Mouse (Mus musculus) limb, embryonic 10.5 days (tissue): ENCODE measurements around the gene Slc3a1. TPM values are rescaled to one million over a fixed set of nuclear protein-coding genes. Genes with fewer than 3 reads are reported as not detected.

ENCODE experiments used
- DNase-seq: peaks from one replicate; pipeline ENCODE4 v3.0.0-alpha.2; 2017; ENCODE audit warnings: low spot score
- H3K27ac ChIP-seq: fragments of 300-500 bp; sonication (generic); 2 replicates; pipeline ENCODE4 v1.5.1; 2016; ENCODE audit warnings: mild to moderate bottlenecking
- H3K27me3 ChIP-seq: fragments of 300-500 bp; sonication (generic); 2 replicates; pipeline ENCODE4 v1.6.1; 2016; ENCODE audit warnings: low read depth, mild to moderate bottlenecking; ENCODE audit not compliant: poor library complexity, severe bottlenecking
- H3K36me3 ChIP-seq: fragments of 300-500 bp; sonication (generic); 2 replicates; pipeline ENCODE4 v1.6.1; 2016; ENCODE audit warnings: mild to moderate bottlenecking, moderate library complexity
- H3K4me1 ChIP-seq: fragments of 300-500 bp; sonication (generic); 2 replicates; pipeline ENCODE4 v1.6.1; 2016
- H3K4me3 ChIP-seq: fragments of 300-500 bp; sonication (generic); 2 replicates; pipeline ENCODE4 v1.5.1; 2016; ENCODE audit warnings: mild to moderate bottlenecking, moderate library complexity
- H3K9me3 ChIP-seq: fragments of 300-500 bp; sonication (generic); replicated peaks from 2 replicates; pipeline ENCODE4 v1.6.1; 2016; ENCODE audit warnings: mild to moderate bottlenecking
- WGBS: fragments of 180-500 bp; shearing (Covaris S2); methylation state at CpG from one replicate; pipeline ENCODE4 v1.1.7; 2016; 5-methylcytosine and 5-hydroxymethylcytosine counted together
- polyA plus RNA-seq: library from polyadenylated mRNA; unstranded; fragments of >200 nt; fragmentation: Nextera tagmentation; extraction: Ambion mirVana; gene quantifications from 2 replicates; pipeline ENCODE4 v1.2.1, GENCODE M21; 2016

The Slc3a1 gene
- polyA plus RNA-seq, result 0.24 and 0.45 TPM in 2 replicates

DNA sequence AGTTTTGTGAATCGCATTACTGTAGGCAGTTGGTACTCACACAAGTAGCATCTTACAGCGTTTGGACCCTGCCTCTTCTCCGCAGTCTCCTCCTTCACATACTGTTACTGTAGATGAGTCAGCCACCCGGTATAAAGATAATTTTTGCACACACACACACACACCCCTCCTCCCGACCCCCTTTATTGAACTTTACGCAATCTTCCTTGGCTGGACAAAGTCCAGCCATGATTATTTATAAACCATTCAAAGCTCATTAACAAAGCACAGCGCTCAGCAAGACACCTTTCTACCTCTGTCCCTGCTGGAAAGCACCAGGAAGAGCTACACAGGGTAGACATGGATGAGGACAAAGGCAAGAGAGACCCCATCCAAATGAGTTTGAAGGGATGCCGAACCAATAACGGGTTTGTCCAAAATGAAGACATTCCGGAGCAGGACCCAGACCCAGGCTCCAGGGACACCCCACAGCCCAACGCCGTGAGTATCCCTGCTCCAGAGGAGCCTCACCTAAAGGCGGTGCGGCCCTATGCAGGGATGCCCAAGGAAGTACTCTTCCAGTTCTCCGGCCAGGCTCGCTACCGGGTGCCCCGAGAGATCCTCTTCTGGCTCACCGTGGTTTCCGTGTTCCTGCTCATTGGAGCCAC lies at the start of gene Slc3a1:
TSS of gene Slc3a1 (plus strand) at position 284 of the 647 bp plus-strand sequence.
- Histone ChIP-seq H3K4me3 (no peak within 1 kb of the TSS), H3K27me3 (no peaks in the 10 kb centered on the region), H3K27ac (no peak within 1 kb of the TSS), H3K36me3 (peaks cover 4% of the 10 kb centered on the region; the same call in 1 of the 2 replicates), H3K9me3 (no peaks in the 10 kb centered on the region), H3K4me1 (no peaks in the 10 kb centered on the region)
- 95% methylated on average over 20 of the region's 20 CpGs for WGBS
- no peak for DNase-seq

DNA sequence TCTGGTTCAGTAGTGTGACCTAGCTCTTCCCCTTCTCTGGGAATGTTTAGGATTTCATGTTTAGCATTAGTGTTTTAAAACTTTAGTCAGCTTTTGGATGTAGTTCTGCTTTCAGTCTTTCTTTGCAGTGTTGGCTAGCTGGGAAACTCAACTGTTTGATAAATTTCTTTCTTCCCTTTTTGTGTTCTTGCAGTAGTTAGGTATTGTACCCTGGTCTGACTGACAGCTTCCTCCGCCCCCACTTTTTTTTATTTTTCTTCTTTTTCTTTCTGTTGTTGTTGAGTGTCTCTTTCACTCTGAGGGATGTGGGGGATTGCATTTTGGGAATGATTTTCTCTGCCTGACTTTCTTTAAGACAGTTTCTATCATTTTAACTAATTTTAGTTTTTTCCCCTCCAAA lies 46.5 kb upstream of the Slc3a1 start:
- H3K27me3 ChIP-seq, result no peaks in the 10 kb centered on the region
- no peak for DNase-seq
- no peaks in the 10 kb centered on the region for H3K9me3 ChIP-seq
- 97% methylated on average over 1 of the region's 1 CpGs for WGBS
- H3K4me3 ChIP-seq, result no peak overlapping the region
- H3K4me1 ChIP-seq, result peaks cover 21% of the 10 kb centered on the region
- peaks cover 18% of the 10 kb centered on the region for H3K36me3 ChIP-seq
- no peak overlapping the region for H3K27ac ChIP-seq

DNA sequence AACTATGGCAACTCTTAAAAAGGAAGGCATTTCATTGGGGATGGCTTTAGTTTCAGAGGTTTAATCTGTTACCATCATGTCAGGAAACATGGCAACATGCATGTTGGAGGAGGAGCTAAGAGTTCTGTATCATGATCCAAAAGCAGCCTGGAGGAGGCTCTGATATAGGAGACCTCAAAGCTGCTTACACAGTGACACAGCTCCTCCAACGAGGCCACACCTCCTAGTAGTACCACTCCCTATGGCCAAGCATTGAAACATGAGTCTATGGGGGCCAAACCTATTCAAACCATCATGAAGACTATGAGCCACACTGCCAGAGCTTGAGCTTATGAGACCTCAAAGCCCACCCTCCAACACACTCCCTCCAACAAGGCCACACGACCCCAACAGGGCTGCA lies 45.4 kb upstream of the Slc3a1 start:
- no peaks in the 10 kb centered on the region for H3K27me3 ChIP-seq
- H3K27ac ChIP-seq, result no peak overlapping the region
- peaks cover 21% of the 10 kb centered on the region for H3K4me1 ChIP-seq
- H3K36me3 ChIP-seq, result peaks cover 9% of the 10 kb centered on the region
- H3K4me3 ChIP-seq, result no peak overlapping the region
- no peak for DNase-seq
- WGBS, result 86% methylated on average over 2 of the region's 2 CpGs
- no peaks in the 10 kb centered on the region for H3K9me3 ChIP-seq

DNA sequence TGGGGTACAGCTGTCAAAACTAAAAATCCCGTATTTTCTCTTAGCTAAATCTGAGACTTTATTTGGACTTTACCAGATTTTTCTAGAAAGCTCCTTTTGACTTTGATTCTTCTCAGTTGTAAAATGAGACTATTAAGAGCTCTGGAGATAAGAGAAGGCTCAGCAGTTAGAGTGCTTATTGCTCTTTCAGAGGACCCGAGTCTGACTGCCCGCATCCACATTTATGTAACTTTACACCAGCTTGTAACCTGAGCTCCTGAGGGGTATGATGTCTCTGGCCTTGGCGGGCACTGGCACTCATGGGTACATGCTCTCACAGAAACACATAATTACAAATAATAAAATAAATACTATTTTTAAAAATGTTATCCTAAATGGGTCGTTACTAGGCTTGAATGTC lies 41.8 kb upstream of the Slc3a1 start:
- H3K27me3 ChIP-seq, result no peaks in the 10 kb centered on the region
- H3K9me3 ChIP-seq, result no peaks in the 10 kb centered on the region
- peaks cover 4% of the 10 kb centered on the region; the same call in 1 of the 2 replicates for H3K36me3 ChIP-seq
- H3K27ac ChIP-seq, result no peak overlapping the region
- H3K4me1 ChIP-seq, result peaks cover 21% of the 10 kb centered on the region
- H3K4me3 ChIP-seq, result no peak overlapping the region
- no peak for DNase-seq
- 43% methylated on average over 5 of the region's 5 CpGs for WGBS

DNA sequence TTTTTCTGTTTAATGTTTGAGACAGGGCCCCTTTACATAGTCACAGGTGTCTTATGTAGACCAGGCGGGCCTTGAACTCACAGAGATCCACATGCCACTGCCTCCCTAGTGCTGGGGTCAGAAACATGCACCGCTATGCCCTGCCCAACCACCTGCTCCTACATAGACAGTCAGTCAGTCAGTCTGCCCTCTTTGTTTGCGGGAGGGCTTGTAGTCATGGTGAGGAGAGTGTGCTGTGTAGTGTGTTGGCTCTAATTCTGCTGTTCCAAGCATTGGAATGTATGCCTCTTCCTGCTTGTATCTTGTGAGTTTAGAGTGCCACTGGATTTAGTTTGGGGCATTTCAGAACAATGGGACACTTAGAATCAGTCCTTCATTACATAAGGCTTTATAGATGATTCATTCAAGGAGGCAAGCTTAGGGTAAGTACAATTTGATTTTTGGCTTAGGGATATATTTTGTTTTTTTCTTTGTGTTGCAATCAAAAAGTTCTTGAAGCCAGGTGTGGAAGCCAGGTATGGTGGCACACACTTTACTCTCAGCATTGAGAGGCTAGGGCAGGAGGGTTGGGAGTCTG lies 40.3 kb upstream of the Slc3a1 start:
- WGBS, result 88% methylated on average over 3 of the region's 3 CpGs
- Histone ChIP-seq H3K36me3 (peaks cover 4% of the 10 kb centered on the region; the same call in 1 of the 2 replicates), H3K4me3 (no peak overlapping the region), H3K27me3 (no peaks in the 10 kb centered on the region), H3K4me1 (peaks cover 20% of the 10 kb centered on the region), H3K9me3 (no peaks in the 10 kb centered on the region), H3K27ac (no peak overlapping the region)
- no peak for DNase-seq

DNA sequence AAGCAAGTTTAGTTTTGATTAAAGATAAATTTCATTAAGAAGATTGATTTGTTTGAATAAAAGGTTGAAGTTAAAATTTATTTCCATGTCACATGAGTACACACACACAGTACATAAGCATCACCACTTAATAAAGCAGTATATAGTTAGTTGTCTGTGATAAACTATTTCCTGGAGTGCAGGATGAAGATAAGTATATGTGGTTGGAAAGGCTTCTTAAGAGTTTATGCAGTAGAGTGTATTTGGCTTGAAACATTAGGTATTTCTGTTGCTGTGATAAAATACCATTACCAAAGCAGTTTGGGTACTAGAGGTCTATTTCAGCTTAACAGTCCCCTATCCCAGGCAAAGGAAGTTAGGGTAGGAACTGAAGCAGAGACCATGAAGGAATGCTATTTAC lies 39.7 kb upstream of the Slc3a1 start:
- no peak for DNase-seq
- Histone ChIP-seq H3K4me3 (no peak overlapping the region), H3K9me3 (no peaks in the 10 kb centered on the region), H3K4me1 (peaks cover 19% of the 10 kb centered on the region), H3K36me3 (peaks cover 8% of the 10 kb centered on the region), H3K27me3 (no peaks in the 10 kb centered on the region), H3K27ac (no peak overlapping the region)

DNA sequence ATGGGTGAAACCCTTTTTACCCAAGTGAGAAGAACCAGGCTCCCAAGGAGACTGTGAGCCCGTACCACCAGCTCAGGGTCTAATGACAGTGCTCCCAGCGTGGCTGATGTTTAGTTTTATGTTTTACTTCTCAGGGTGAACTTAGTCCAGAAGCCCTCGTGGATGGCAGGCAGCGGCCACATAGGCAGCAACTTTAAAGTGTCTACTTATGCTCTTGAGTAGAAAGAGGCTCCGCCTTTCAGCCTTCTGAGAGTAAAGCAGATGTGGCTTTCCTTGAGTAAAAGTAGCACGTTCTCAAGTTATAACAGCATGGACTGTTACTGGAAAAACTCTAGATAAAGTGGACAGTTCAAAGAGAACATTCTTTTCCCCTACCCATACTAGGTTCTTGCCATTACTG lies 32.3 kb upstream of the Slc3a1 start:
- peaks cover 57% of the 10 kb centered on the region for H3K36me3 ChIP-seq
- WGBS, result 89% methylated on average over 6 of the region's 6 CpGs
- no peak overlapping the region for H3K4me3 ChIP-seq
- H3K27ac ChIP-seq, result no peak overlapping the region
- no peak for DNase-seq
- H3K9me3 ChIP-seq, result no peaks in the 10 kb centered on the region
- H3K27me3 ChIP-seq, result no peaks in the 10 kb centered on the region
- peaks cover 4% of the 10 kb centered on the region; the same call in 1 of the 2 replicates for H3K4me1 ChIP-seq

DNA sequence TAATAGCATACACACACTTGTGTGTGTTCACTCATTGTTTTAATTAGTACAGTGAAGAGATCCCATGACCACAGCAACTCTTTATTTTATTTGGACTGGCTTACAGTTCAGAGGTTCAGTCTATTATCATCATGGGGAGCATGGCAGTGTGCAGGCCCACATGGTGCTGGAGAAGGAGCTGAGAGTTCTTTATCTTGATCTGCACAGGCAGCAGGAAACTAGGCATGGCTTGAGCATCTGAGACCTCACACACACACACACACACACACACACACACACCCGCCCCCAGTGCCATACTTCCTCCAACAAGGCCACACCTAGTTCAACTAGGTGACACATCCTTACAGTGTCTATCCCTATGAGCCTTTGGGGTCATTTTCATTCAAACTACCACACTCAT lies 30.5 kb upstream of the Slc3a1 start:
- H3K9me3 ChIP-seq, result no peaks in the 10 kb centered on the region
- H3K27ac ChIP-seq, result no peak overlapping the region
- no peak for DNase-seq
- no peak overlapping the region for H3K4me3 ChIP-seq
- WGBS, result 100% methylated on average over 1 of the region's 1 CpGs
- peaks cover 62% of the 10 kb centered on the region for H3K36me3 ChIP-seq
- no peaks in the 10 kb centered on the region for H3K27me3 ChIP-seq
- H3K4me1 ChIP-seq, result peaks cover 4% of the 10 kb centered on the region; the same call in 1 of the 2 replicates

DNA sequence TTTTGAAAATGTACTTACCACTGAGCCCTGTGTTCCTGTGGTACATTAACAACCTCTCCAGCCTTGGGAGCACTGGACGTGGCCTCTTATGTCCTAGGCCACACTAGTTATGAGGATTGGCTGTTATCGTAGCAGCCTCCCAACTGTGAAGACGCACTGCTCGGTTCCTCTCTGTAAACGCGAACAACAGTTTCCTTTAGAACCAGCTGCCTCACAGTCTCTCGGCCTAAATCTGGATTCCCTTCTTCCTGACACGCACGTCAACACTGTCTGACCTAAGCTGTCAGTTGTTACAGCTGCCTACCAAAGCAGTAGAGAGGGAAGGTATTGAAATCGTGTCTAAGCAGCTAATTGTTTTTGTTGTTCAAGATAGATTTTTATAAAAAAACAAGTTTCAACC lies 28.5 kb upstream of the Slc3a1 start:
- Histone ChIP-seq H3K27ac (no peak overlapping the region), H3K9me3 (no peaks in the 10 kb centered on the region), H3K27me3 (no peaks in the 10 kb centered on the region), H3K4me3 (no peak overlapping the region), H3K36me3 (peaks cover 61% of the 10 kb centered on the region), H3K4me1 (peaks cover 4% of the 10 kb centered on the region; the same call in 1 of the 2 replicates)
- WGBS, result 96% methylated on average over 10 of the region's 10 CpGs
- DNase-seq, result no peak

DNA sequence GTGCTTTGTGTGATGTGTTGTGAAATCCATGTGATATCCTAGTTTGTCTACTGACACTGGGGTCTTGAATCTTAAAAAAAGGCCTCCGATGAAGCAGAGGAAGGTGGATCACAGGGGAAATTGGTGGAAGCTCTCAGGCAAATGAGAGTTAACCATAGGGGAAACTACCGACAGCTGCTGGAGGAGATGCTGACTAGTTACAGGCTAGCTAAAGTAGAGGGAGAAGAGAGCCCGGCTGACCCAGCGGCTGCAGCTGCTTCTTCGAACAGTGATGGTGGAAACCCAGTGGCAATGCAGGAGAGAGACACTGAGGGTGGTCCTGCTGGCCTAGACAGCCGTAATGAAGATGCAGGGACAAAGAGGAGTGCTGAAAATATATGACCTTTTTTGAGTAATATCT lies 14.7 kb upstream of the Slc3a1 start:
- H3K9me3 ChIP-seq, result no peaks in the 10 kb centered on the region
- H3K36me3 ChIP-seq, result peaks cover 31% of the 10 kb centered on the region
- H3K4me3 ChIP-seq, result no peak overlapping the region
- 86% methylated on average over 6 of the region's 6 CpGs for WGBS
- no peaks in the 10 kb centered on the region for H3K4me1 ChIP-seq
- DNase-seq, result no peak
- no peaks in the 10 kb centered on the region for H3K27me3 ChIP-seq
- no peak overlapping the region for H3K27ac ChIP-seq

DNA sequence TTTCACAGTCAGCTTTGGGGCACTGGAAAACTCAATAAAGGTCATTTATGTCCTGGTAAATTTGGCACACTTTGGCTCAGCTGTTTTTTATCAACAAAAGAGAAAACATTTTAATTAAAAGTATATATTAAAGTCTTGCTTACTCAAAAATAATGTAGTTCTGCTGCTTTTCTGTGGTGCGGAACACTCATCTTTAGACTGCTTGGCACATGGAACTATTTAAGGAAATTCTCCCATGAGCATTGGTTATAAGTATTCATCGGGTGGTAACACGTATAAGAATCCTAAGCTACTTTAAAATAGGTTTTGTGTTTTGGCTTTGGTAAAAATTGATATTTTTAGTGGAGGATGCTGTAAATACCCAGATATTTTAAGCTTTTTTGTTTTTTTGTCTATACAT lies 13.5 kb upstream of the Slc3a1 start:
- 90% methylated on average over 3 of the region's 3 CpGs for WGBS

DNA sequence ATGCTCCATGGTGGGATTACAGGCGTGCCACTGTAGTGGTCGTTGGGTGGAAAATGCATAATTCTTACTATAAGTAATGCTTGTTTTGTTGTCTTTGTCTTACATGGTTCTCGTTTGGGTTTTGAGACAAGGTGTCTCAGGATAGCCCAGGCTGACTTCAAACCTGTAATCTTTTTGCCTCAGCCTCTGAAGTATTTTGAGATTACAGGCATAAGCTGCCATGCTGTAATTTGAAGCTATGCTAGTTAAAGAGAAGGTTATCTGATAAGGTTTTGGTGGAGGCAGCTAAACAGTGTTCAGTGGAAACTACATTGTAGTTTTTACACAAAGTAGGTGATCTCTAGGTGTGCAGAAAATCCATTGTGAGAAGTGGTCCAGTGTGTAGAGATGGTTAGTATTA lies 9.8 kb upstream of the Slc3a1 start:
- Histone ChIP-seq H3K27ac (no peak overlapping the region), H3K36me3 (peaks cover 5% of the 10 kb centered on the region; the same call in 1 of the 2 replicates), H3K4me3 (no peak overlapping the region), H3K9me3 (no peaks in the 10 kb centered on the region), H3K27me3 (no peaks in the 10 kb centered on the region), H3K4me1 (no peaks in the 10 kb centered on the region)
- 91% methylated on average over 3 of the region's 3 CpGs for WGBS
- DNase-seq, result no peak

More for the DNA sequence above, 13.5 kb upstream of the Slc3a1 start:
- Histone ChIP-seq H3K27me3 (no peaks in the 10 kb centered on the region), H3K9me3 (no peaks in the 10 kb centered on the region), H3K36me3 (peaks cover 31% of the 10 kb centered on the region), H3K27ac (no peak overlapping the region), H3K4me1 (no peaks in the 10 kb centered on the region), H3K4me3 (no peak overlapping the region)
- no peak for DNase-seq

DNA sequence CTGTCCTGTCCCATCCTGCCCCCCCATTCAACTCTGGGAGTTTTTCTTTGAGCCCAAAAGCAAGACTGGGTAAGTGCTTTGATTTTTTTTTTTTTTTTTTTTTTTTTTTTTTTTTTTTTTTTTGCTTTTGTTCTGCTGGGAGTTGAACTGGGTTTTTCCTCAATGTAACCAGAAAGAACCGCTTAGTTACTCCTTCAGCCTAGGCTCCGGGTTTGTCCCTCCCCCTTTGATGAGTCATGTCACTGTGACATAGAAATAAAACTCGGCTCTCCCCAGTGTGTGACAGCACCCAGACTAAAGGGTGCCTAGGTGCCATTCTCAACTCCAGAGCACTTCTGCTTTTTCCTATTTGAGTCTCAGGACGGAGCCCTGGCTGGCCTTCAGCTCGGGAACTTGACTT lies 9.4 kb upstream of the Slc3a1 start:
- no peak overlapping the region for H3K4me3 ChIP-seq
- H3K27ac ChIP-seq, result no peak overlapping the region
- no peaks in the 10 kb centered on the region for H3K9me3 ChIP-seq
- H3K4me1 ChIP-seq, result no peaks in the 10 kb centered on the region
- no peak for DNase-seq
- 90% methylated on average over 5 of the region's 5 CpGs for WGBS
- no peaks in the 10 kb centered on the region for H3K27me3 ChIP-seq
- H3K36me3 ChIP-seq, result peaks cover 3% of the 10 kb centered on the region; the same call in 1 of the 2 replicates
